Mouse (Mus musculus): ENCODE measurements around the gene Ss18l1. TPM values are rescaled to one million over a fixed set of nuclear protein-coding genes. Genes with fewer than 3 reads are reported as not detected.

The Ss18l1 gene
- polyA plus RNA-seq (2015; fragmentation: Nextera tagmentation; extraction: Ambion mirVana) = 70.1 and 73.5 TPM in 2 replicates

- Histone ChIP-seq H3K27ac (ENCODE audit: low read length) (peak within 1 kb of the TSS; percentile 96), H3K9me3 (ENCODE audit: control insufficient read depth, low read length) (no peaks in the 10 kb centered on the region), H3K36me3 (ENCODE audit: control insufficient read depth, insufficient read depth) (peaks cover 16% of the 10 kb centered on the region), H3K4me2 (ENCODE audit: low read length) (peak within 1 kb of the TSS; percentile 81), H3K4me1 (replicated peaks; ENCODE audit: control insufficient read depth, insufficient read depth, low read length) (peaks cover 43% of the 10 kb centered on the region), H3K9ac (replicated peaks; ENCODE audit: low read depth, low read length) (peak within 1 kb of the TSS; percentile 93), H3K27me3 (replicated peaks; ENCODE audit: control insufficient read depth, insufficient read depth, low read length) (no peaks in the 10 kb centered on the region), H3K4me3 (replicated peaks; ENCODE audit: low read length) (peak within 1 kb of the TSS; percentile 94)
- ATAC-seq = peak; percentile 96
- under 1% methylated on average over 78 of the region's 78 CpGs for WGBS
Measured at GRCm38 (mm10) chr2:180042256-180042857, at the start of gene Ss18l1, which contains the start of gene Psma7. TSS of gene Ss18l1 (plus strand) at chr2:180042509. TSS of gene Psma7 (minus strand) at chr2:180042433.

GRCm38 (mm10) chr2:179993071-179993470 lies 49.2 kb upstream of the Ss18l1 start:
- Histone ChIP-seq H3K27ac (ENCODE audit: low read length) (no peak overlapping the region), H3K4me3 (replicated peaks; ENCODE audit: low read length) (no peak overlapping the region), H3K36me3 (ENCODE audit: control insufficient read depth, insufficient read depth) (no peaks in the 10 kb centered on the region), H3K4me2 (ENCODE audit: low read length) (no peak overlapping the region), H3K9me3 (ENCODE audit: control insufficient read depth, low read length) (no peaks in the 10 kb centered on the region), H3K4me1 (replicated peaks; ENCODE audit: control insufficient read depth, insufficient read depth, low read length) (no peaks in the 10 kb centered on the region), H3K27me3 (replicated peaks; ENCODE audit: control insufficient read depth, insufficient read depth, low read length) (no peaks in the 10 kb centered on the region), H3K9ac (replicated peaks; ENCODE audit: low read depth, low read length) (no peak overlapping the region)
- 84% methylated on average over 5 of the region's 5 CpGs for WGBS
- ATAC-seq = no peak

DNA sequence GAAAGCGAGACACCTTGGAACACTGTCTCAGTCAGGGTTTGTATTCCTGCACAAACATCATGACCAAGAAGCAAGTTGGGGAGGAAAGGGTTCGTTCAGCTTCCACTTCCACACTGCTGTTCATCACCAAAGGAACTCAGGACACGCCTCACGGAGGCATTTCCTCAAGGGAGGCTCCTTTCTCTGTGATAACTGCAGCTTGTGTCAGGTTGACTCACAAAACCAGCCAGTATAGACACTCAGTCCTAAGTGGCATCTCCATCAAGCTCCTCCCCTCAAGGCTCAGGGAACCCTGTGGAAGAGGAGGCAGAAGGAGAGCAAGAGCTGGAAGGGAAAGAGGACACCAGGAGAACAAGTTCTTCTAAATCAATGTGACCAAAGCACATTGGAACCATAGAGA lies 43.9 kb upstream of the Ss18l1 start:
- no peak for ATAC-seq
- Histone ChIP-seq H3K36me3 (ENCODE audit: control insufficient read depth, insufficient read depth) (no peaks in the 10 kb centered on the region), H3K27ac (ENCODE audit: low read length) (no peak overlapping the region), H3K4me1 (replicated peaks; ENCODE audit: control insufficient read depth, insufficient read depth, low read length) (no peaks in the 10 kb centered on the region), H3K9me3 (ENCODE audit: control insufficient read depth, low read length) (no peaks in the 10 kb centered on the region), H3K9ac (replicated peaks; ENCODE audit: low read depth, low read length) (no peak overlapping the region), H3K4me2 (ENCODE audit: low read length) (no peak overlapping the region), H3K4me3 (replicated peaks; ENCODE audit: low read length) (no peak overlapping the region), H3K27me3 (replicated peaks; ENCODE audit: control insufficient read depth, insufficient read depth, low read length) (no peaks in the 10 kb centered on the region)
- WGBS = 79% methylated on average over 4 of the region's 4 CpGs

DNA sequence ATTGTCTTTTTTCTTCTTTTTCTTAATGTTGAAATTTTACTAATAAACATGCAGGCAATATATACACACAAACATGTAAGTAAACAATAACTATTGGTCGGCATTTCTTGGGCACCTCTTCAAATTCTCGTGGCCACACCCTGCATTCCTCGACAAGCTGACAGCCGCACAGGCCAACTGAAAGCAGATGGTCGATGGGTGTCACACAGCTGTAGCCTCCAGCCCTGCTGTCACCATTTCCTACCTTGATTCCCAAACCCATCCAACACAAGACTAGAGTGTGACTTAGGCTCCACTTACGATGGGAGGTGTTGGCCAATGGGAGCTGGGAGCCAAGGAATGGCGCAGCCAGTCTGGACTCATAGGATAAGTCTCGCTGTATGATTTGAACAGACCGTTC lies 40.7 kb upstream of the Ss18l1 start:
- Histone ChIP-seq H3K4me2 (ENCODE audit: low read length) (no peak overlapping the region), H3K27me3 (replicated peaks; ENCODE audit: control insufficient read depth, insufficient read depth, low read length) (no peaks in the 10 kb centered on the region), H3K4me1 (replicated peaks; ENCODE audit: control insufficient read depth, insufficient read depth, low read length) (no peaks in the 10 kb centered on the region), H3K36me3 (ENCODE audit: control insufficient read depth, insufficient read depth) (no peaks in the 10 kb centered on the region), H3K9me3 (ENCODE audit: control insufficient read depth, low read length) (no peaks in the 10 kb centered on the region), H3K4me3 (replicated peaks; ENCODE audit: low read length) (no peak overlapping the region), H3K27ac (ENCODE audit: low read length) (no peak overlapping the region), H3K9ac (replicated peaks; ENCODE audit: low read depth, low read length) (no peak overlapping the region)
- 91% methylated on average over 9 of the region's 9 CpGs for WGBS
- no peak for ATAC-seq

DNA sequence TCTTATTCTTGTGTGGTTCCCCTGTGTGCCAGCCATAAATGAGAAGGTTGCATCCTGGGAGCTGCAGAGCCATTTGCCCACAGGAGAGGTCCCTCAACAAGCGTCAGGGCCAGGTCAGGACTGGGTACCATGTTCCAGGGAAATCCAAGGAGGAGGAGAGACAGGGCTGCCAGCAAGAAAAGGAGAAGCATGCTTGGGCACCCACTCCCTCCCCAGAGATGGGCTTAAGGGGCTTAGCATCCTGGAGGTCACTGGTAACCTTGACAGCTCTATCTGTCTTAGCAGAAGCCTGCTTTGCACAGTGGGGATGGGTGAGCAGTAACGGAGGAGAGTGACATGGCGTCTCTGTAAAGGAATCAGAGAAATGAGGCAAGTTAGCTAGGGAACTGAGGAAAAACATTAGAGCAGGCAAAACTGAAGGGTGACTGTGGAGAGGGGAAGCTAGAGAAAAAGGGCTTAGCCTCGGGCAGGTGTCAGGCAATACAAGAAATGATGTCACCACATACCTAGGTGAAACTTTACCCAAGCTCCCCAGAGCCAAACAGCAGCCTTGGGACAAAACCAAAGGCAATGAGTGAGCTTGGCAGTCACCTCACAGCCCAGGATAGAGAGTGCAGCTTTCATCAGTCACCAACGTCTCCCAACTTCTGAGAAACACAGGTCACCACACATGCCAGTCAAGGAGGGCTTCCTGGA lies 36.5 kb upstream of the Ss18l1 start:
- Histone ChIP-seq H3K27me3 (replicated peaks; ENCODE audit: control insufficient read depth, insufficient read depth, low read length) (no peaks in the 10 kb centered on the region), H3K4me1 (replicated peaks; ENCODE audit: control insufficient read depth, insufficient read depth, low read length) (no peaks in the 10 kb centered on the region), H3K27ac (ENCODE audit: low read length) (no peak overlapping the region), H3K9ac (replicated peaks; ENCODE audit: low read depth, low read length) (no peak overlapping the region), H3K4me2 (ENCODE audit: low read length) (no peak overlapping the region), H3K9me3 (ENCODE audit: control insufficient read depth, low read length) (no peaks in the 10 kb centered on the region), H3K36me3 (ENCODE audit: control insufficient read depth, insufficient read depth) (no peaks in the 10 kb centered on the region), H3K4me3 (replicated peaks; ENCODE audit: low read length) (no peak overlapping the region)
- WGBS = 64% methylated on average over 5 of the region's 5 CpGs
- no peak for ATAC-seq

DNA sequence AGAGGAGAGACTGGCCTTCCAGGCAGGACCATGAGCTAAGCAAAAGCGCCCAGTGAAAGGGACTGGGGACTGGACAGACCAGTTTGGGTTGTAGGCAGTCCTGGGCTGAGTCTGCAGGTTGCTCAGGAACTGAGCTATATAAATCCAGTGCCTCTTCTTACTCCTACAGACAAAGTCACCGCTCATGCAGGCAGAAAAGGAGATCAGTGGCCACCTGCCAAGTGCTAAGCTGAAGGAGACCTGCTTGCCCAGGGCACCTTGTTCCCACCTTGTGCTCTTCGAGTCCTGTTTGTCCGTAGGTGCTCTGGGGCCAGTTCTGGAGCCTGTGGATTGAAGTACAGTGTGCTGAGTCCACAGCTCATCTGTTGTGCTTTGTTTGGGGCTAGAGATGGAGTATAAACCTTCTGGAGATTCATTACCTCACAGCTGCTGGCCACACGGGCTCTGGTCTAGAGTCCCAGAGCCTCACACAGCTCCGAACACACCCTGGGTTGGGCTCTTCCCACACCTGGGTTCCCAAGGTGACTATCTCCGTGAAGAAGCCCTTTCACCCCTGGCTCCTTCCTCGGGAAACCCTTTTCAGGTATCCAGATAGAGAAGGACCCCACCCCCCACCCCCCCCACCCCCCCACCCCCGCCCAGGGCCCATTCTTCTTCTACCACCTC lies 35.8 kb upstream of the Ss18l1 start:
- WGBS = 35% methylated on average over 9 of the region's 9 CpGs
- Histone ChIP-seq H3K9ac (replicated peaks; ENCODE audit: low read depth, low read length) (no peak overlapping the region), H3K4me2 (ENCODE audit: low read length) (no peak overlapping the region), H3K4me3 (replicated peaks; ENCODE audit: low read length) (no peak overlapping the region), H3K4me1 (replicated peaks; ENCODE audit: control insufficient read depth, insufficient read depth, low read length) (no peaks in the 10 kb centered on the region), H3K36me3 (ENCODE audit: control insufficient read depth, insufficient read depth) (no peaks in the 10 kb centered on the region), H3K27ac (ENCODE audit: low read length) (no peak overlapping the region), H3K27me3 (replicated peaks; ENCODE audit: control insufficient read depth, insufficient read depth, low read length) (no peaks in the 10 kb centered on the region), H3K9me3 (ENCODE audit: control insufficient read depth, low read length) (no peaks in the 10 kb centered on the region)
- no peak for ATAC-seq

DNA sequence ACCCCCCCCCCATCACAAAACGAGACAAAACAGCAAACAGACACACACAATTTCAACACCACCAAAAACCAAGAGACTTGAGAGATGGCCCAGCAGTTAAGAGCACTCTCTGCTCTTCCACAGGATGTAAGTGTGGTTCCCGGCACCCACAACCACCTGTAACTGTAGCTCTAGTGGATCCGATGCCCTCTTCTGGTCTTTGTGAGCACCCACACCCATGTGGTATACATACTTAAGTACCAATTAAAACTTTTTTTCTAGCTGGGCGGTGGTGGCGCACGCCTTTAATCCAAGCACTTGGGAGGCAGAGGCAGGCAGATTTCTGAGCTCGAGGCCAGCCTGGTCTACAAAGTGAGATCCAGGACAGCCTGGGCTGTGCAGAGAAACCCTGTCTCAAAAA lies 31.6 kb upstream of the Ss18l1 start:
- no peak overlapping the region for H3K9ac ChIP-seq (replicated peaks; ENCODE audit: low read depth, low read length)
- no peaks in the 10 kb centered on the region for H3K9me3 ChIP-seq (ENCODE audit: control insufficient read depth, low read length)
- H3K4me2 ChIP-seq (ENCODE audit: low read length) = no peak overlapping the region
- 90% methylated on average over 7 of the region's 7 CpGs for WGBS
- H3K4me3 ChIP-seq (replicated peaks; ENCODE audit: low read length) = no peak overlapping the region
- ATAC-seq = no peak
- H3K4me1 ChIP-seq (replicated peaks; ENCODE audit: control insufficient read depth, insufficient read depth, low read length) = no peaks in the 10 kb centered on the region
- H3K27ac ChIP-seq (ENCODE audit: low read length) = no peak overlapping the region
- no peaks in the 10 kb centered on the region for H3K36me3 ChIP-seq (ENCODE audit: control insufficient read depth, insufficient read depth)
- H3K27me3 ChIP-seq (replicated peaks; ENCODE audit: control insufficient read depth, insufficient read depth, low read length) = no peaks in the 10 kb centered on the region

GRCm38 (mm10) chr2:180011370-180011769 lies 30.9 kb upstream of the Ss18l1 start:
- Histone ChIP-seq H3K4me1 (replicated peaks; ENCODE audit: control insufficient read depth, insufficient read depth, low read length) (no peaks in the 10 kb centered on the region), H3K9me3 (ENCODE audit: control insufficient read depth, low read length) (no peaks in the 10 kb centered on the region), H3K9ac (replicated peaks; ENCODE audit: low read depth, low read length) (no peak overlapping the region), H3K36me3 (ENCODE audit: control insufficient read depth, insufficient read depth) (no peaks in the 10 kb centered on the region), H3K4me3 (replicated peaks; ENCODE audit: low read length) (no peak overlapping the region), H3K4me2 (ENCODE audit: low read length) (no peak overlapping the region), H3K27me3 (replicated peaks; ENCODE audit: control insufficient read depth, insufficient read depth, low read length) (no peaks in the 10 kb centered on the region), H3K27ac (ENCODE audit: low read length) (no peak overlapping the region)
- 87% methylated on average over 6 of the region's 6 CpGs for WGBS
- ATAC-seq = no peak

DNA sequence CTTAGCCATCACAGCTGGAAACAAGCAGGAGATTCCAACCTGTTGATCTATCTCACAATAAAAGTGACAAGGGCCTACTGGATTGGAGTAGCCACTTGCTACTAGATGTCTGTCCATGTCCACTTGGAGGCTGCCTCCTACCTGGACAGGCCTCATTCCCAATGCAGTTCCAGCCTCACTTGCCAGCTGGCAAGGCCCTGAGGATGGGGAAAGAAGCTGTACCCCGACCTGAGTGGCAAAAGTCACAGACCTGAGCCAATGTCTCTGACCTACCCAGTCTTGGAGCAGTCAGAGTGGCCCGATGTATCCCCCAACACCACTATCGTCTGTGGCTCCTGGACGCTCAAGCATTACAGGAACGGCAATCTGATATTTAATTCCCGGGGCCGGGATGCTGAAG lies 28.6 kb upstream of the Ss18l1 start:
- Histone ChIP-seq H3K4me1 (replicated peaks; ENCODE audit: control insufficient read depth, insufficient read depth, low read length) (no peaks in the 10 kb centered on the region), H3K27me3 (replicated peaks; ENCODE audit: control insufficient read depth, insufficient read depth, low read length) (no peaks in the 10 kb centered on the region), H3K4me3 (replicated peaks; ENCODE audit: low read length) (no peak overlapping the region), H3K9me3 (ENCODE audit: control insufficient read depth, low read length) (no peaks in the 10 kb centered on the region), H3K9ac (replicated peaks; ENCODE audit: low read depth, low read length) (no peak overlapping the region), H3K36me3 (ENCODE audit: control insufficient read depth, insufficient read depth) (no peaks in the 10 kb centered on the region), H3K4me2 (ENCODE audit: low read length) (no peak overlapping the region), H3K27ac (ENCODE audit: low read length) (no peak overlapping the region)
- WGBS = 92% methylated on average over 7 of the region's 7 CpGs
- ATAC-seq = no peak

All from forebrain, embryonic 16.5 days (tissue).